Mouse (Mus musculus) forebrain, embryonic 16.5 days (tissue): ENCODE measurements around the gene Neto2. TPM values are rescaled to one million over a fixed set of nuclear protein-coding genes. Genes with fewer than 3 reads are reported as not detected.

ENCODE experiments used
- ATAC-seq: fragments of 200-750 bp; cut with Nextera tagmentation; 2 replicates; pipeline ENCODE4 v1.8.0; 2017; ENCODE audit warnings: mild to moderate bottlenecking, moderate library complexity
- H3K27ac ChIP-seq: fragments of 300-500 bp; sonication (generic); 2 replicates; pipeline ENCODE4 v1.5.1; 2014; ENCODE audit warnings: low read length, control low read depth
- H3K27me3 ChIP-seq: fragments of 300-500 bp; sonication (generic); replicated peaks from 2 replicates; pipeline ENCODE4 v1.6.1; 2014; ENCODE audit warnings: low read length; ENCODE audit not compliant: control insufficient read depth, insufficient read depth
- H3K36me3 ChIP-seq: fragments of 300-500 bp; sonication (generic); 2 replicates; pipeline ENCODE4 v1.6.1; 2014; ENCODE audit not compliant: control insufficient read depth, insufficient read depth
- H3K4me1 ChIP-seq: fragments of 300-500 bp; sonication (generic); replicated peaks from 2 replicates; pipeline ENCODE4 v1.6.1; 2014; ENCODE audit warnings: low read length; ENCODE audit not compliant: control insufficient read depth, insufficient read depth
- H3K4me2 ChIP-seq: fragments of 300-500 bp; sonication (generic); 2 replicates; pipeline ENCODE4 v1.6.1; 2014; ENCODE audit warnings: mild to moderate bottlenecking, low read length, control low read depth
- H3K4me3 ChIP-seq: fragments of 300-500 bp; sonication (generic); replicated peaks from 2 replicates; pipeline ENCODE4 v1.5.1; 2014; ENCODE audit warnings: mild to moderate bottlenecking, low read length, control low read depth
- H3K9ac ChIP-seq: fragments of 300-500 bp; sonication (generic); replicated peaks from 2 replicates; pipeline ENCODE4 v1.6.1; 2014; ENCODE audit warnings: low read depth, low read length, control low read depth
- H3K9me3 ChIP-seq: fragments of 300-500 bp; sonication (generic); 2 replicates; pipeline ENCODE4 v1.6.1; 2016; ENCODE audit warnings: low read length; ENCODE audit not compliant: control insufficient read depth
- WGBS: fragments of 180-500 bp; shearing (Covaris S2); extraction: QIAGEN DNeasy Blood & Tissue Kit; methylation state at CpG from one replicate; pipeline ENCODE4 v1.1.7; 2014; 5-methylcytosine and 5-hydroxymethylcytosine counted together
- microRNA-seq: library from miRNA; unstranded; fragments of <30 nt; microRNA quantifications from one replicate; pipeline ENCODE4, GENCODE M21; 2017
- polyA plus RNA-seq: library from polyadenylated mRNA; unstranded; fragments of >200 nt; fragmentation: Nextera tagmentation; extraction: Ambion mirVana; gene quantifications from 2 replicates; pipeline ENCODE4 v1.2.1, GENCODE M21; 2015

Neto2 gene
- polyA plus RNA-seq, 1 experiment from 2014 or later: 77.2 TPM

DNA sequence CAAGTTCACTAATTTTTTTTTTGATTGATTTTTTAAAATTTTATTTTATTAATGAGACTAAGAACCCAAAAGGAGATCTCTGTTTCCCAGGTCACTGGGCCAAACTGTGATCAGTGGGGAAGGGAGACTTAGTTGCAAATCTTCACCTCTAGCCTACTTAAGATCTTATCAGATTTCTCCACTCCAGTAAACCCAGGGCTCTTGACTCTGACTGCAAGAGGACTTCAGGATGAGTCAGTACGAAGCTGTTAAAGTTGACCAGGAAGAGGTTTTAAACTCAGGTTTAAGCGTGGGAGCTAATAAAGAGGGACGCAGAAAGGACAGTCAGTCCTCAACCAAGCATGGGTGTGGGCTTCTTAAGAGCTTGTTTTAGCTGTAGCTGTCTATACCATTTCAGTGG, 107.4 kb downstream of the Neto2 start:
- Histone ChIP-seq H3K4me1 (0 out of 2 replicates have a peak, but pooled peaks cover 4% of the 10 kb centered on the region), H3K27ac (no peak overlapping the region), H3K36me3 (no peaks in the 10 kb centered on the region), H3K9me3 (no peaks in the 10 kb centered on the region), H3K4me2 (no peak overlapping the region), H3K27me3 (no peaks in the 10 kb centered on the region), H3K9ac (no peak overlapping the region), H3K4me3 (no peak overlapping the region)
- 99% methylated on average over 3 of the region's 3 CpGs for WGBS
- ATAC-seq: no peak

DNA sequence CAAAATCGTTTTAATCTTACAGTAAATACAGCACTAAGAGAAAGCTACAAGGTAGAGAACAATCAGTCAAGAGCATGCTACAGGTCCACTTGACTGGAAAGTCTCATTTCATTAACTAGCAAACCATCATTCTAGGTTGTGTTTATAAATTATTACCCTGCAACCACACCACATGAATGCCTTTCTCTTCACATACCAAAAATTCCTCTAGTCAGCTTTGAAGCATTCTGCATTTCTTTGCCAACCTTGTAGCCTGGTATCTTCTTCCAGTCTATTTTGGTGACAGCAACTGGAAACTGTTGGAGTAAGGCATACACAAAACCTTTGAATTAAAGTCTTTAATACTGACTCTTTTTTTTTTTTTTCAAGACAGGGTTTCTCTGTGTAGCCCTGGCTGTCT, 109.2 kb downstream of the Neto2 start:
- H3K9ac ChIP-seq: no peak overlapping the region
- H3K4me3 ChIP-seq: no peak overlapping the region
- H3K9me3 ChIP-seq: no peaks in the 10 kb centered on the region
- no peak overlapping the region for H3K27ac ChIP-seq
- ATAC-seq: no peak
- H3K4me1 ChIP-seq: 0 out of 2 replicates have a peak, but pooled peaks cover 4% of the 10 kb centered on the region
- H3K27me3 ChIP-seq: no peaks in the 10 kb centered on the region
- no peak overlapping the region for H3K4me2 ChIP-seq
- H3K36me3 ChIP-seq: no peaks in the 10 kb centered on the region
- 92% methylated on average over 1 of the region's 1 CpGs for WGBS

GRCm38 (mm10) chr8:85590258-85590657, 110.5 kb downstream of the Neto2 start:
- Histone ChIP-seq H3K36me3 (no peaks in the 10 kb centered on the region), H3K9me3 (no peaks in the 10 kb centered on the region), H3K9ac (no peak overlapping the region), H3K4me2 (no peak overlapping the region), H3K27me3 (no peaks in the 10 kb centered on the region), H3K4me1 (no peaks in the 10 kb centered on the region), H3K27ac (no peak overlapping the region), H3K4me3 (no peak overlapping the region)
- no peak for ATAC-seq
- 80% methylated on average over 1 of the region's 1 CpGs for WGBS

DNA sequence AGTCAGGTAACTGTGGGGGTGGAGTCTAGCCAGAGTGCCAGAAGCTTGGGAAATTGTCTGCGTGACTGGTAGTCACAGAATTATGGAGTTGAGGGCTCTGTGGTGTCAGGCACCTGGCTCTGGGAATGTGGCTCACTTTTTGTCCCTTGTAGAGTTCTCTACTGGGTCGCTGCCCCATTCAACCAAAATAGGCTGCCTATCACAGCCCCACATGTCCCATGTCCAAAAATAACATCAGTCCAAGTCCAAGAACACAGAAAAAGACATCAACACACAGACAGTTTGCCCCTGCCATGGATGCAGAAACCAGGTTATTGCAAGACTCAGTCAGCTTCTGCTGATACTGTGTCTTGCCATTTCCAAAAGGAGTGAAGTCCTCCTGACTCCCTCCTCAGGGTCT, 112.1 kb downstream of the Neto2 start:
- 91% methylated on average over 2 of the region's 2 CpGs for WGBS
- H3K27me3 ChIP-seq: no peaks in the 10 kb centered on the region
- no peak overlapping the region for H3K9ac ChIP-seq
- no peaks in the 10 kb centered on the region for H3K36me3 ChIP-seq
- H3K4me1 ChIP-seq: no peaks in the 10 kb centered on the region
- ATAC-seq: no peak
- no peak overlapping the region for H3K4me3 ChIP-seq
- H3K27ac ChIP-seq: no peak overlapping the region
- no peaks in the 10 kb centered on the region for H3K9me3 ChIP-seq
- H3K4me2 ChIP-seq: no peak overlapping the region

Small RNA genes within 50 kb of the gene (microRNA-seq; reads per million reads assigned to microRNA genes)
- gene Mir8109: not detected

Other genes starting within 250 kb of the Neto2 start
- gene Gpt2, start 208.3 kb downstream of the Neto2 start, polyA plus RNA-seq: 39.1 and 44.7 TPM in 2 replicates
- gene Dnaja2, start 145.6 kb downstream of the Neto2 start, polyA plus RNA-seq: 169 and 193 TPM in 2 replicates
- gene Itfg1, start 140.0 kb upstream of the Neto2 start, polyA plus RNA-seq: 171 and 178 TPM in 2 replicates
- gene Phkb, start 140.0 kb upstream of the Neto2 start, polyA plus RNA-seq: 26.0 and 26.3 TPM in 2 replicates